Mouse (Mus musculus): ENCODE data around the gene Acot8.

DNA sequence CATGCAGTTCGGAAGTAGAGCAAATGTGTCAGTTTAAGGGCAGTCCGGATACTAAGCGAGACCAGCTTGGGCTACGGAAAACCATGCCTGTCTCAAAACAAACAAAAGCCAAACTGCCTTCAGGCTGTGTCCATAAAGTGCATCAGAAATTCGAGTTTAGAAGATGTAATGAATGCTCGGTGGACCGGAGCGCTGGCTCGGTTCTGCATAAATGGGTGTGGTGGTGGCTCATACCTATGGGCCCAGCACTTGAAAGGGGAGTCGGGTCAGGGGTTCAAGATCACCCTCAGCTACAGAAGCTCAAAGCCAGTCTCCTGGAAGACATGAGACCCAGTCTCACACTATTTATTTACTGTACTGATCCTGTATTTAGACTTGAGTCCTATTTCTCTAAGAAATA is 16.9 kb downstream of the Acot8 start:
- TF ChIP-seq CHD2 (IDR thresholded peaks at IDR 0.05; ENCODE audit: low read length) (no peak), KAT2A (conservative IDR thresholded peaks at IDR 0.05; ENCODE audit: low read depth, low read length) (no peak), GABPA (IDR thresholded peaks at IDR 0.05; ENCODE audit: low read depth, low read length) (no peak), NELFE (IDR thresholded peaks at IDR 0.05; ENCODE audit: low read depth, low read length) (no peak), POLR2A (IDR thresholded peaks at IDR 0.05; ENCODE audit: control insufficient read depth in 1 of 2, insufficient read depth in 1 of 2, low read depth in 1 of 2, low read length in 2 of 2, poor library complexity in 1 of 2) (no peak), ZNF384 (IDR thresholded peaks at IDR 0.05; ENCODE audit: low read depth, low read length) (no peak), EP300 (IDR thresholded peaks at IDR 0.05; ENCODE audit: low read depth in 1 of 2, low read length in 2 of 2) (no peak), RAD21 (IDR thresholded peaks at IDR 0.05; ENCODE audit: low read depth, low read length) (no peak), GATA1 (IDR thresholded peaks at IDR 0.05; ENCODE audit: low read depth, low read length) (no peak), CTCF (IDR thresholded peaks at IDR 0.05 in 2 of 3, conservative IDR thresholded peaks at IDR 0.05 in 1 of 3; ENCODE audit: control insufficient read depth in 1 of 3, insufficient read depth in 1 of 3, low read depth in 2 of 3, low read length in 3 of 3, poor library complexity in 1 of 3, severe bottlenecking in 1 of 3) (no peak)

All from MEL (cell line).